ENCODE assay signal across 12 mouse cellular contexts in the genomic region with DNA sequence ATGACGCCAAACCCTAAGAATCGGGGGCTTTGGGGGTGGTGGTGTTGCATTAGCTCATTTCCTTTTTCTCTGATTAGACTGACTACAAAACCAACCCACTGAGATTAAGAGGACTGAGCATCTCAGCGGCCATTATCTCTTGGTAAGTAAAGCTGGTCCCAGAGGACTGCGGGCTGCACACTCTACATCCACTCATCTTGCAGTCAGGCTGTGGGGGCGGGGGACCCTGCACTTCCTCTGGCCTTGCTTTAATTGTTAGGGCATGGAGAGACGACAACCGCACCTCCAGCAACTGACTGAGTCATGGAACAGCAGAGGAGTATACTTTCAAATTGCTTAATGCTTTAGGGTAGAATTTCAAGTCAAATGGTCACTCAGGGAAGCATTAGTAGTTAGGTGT.
A peak's percentile ranks its signal among the peaks of the same experiment; 100 is the strongest.
DNase-seq lines count a peak whose midpoint lies in the region; ATAC-seq and TF ChIP-seq lines count a peak whose summit lies in the region.
"Had no signal": no experiment of that assay in that cellular context is flagged by ENCODE, and none has a peak within 500 bp of the region (broad histone marks: within the 10 kb centered on the region; RNA-seq: fewer than 3 reads in every experiment).

No protein-coding gene starts in this region.

- H3K27me3 ChIP-seq in hindbrain, embryonic 10.5 days (ENCODE audit: insufficient read depth, poor library complexity, severe bottlenecking) = no peaks in the 10 kb centered on the region
- no peaks in the 10 kb centered on the region for H3K27me3 ChIP-seq in hindbrain, postnatal 0 days (ENCODE audit: insufficient read depth, low read length)
- H3K27me3 ChIP-seq in embryonic facial prominence, embryonic 12.5 days = no peaks in the 10 kb centered on the region
- no peaks in the 10 kb centered on the region for H3K27me3 ChIP-seq in heart, postnatal 0 days (ENCODE audit: control insufficient read depth, insufficient read depth, low read length)
- H3K27me3 ChIP-seq: liver, embryonic 15.5 days; midbrain, embryonic 12.5 days had no signal

- no peaks in the 10 kb centered on the region; the same call in 1 of the 2 replicates for H3K9me3 ChIP-seq in hindbrain, embryonic 10.5 days
- H3K9me3 ChIP-seq in hindbrain, postnatal 0 days (ENCODE audit: low read length) = no peaks in the 10 kb centered on the region
- no peaks in the 10 kb centered on the region for H3K9me3 ChIP-seq in embryonic facial prominence, embryonic 12.5 days
- no peaks in the 10 kb centered on the region for H3K9me3 ChIP-seq in heart, postnatal 0 days (replicated peaks; ENCODE audit: control insufficient read depth, low read length)
- H3K9me3 ChIP-seq: liver, embryonic 15.5 days; midbrain, embryonic 12.5 days had no signal

- TF ChIP-seq EP300 in heart, postnatal 0 days (IDR thresholded peaks at IDR 0.05; ENCODE audit: low read depth) = no peak

- H3K4me3 ChIP-seq in hindbrain, embryonic 10.5 days = no peak overlapping the region
- no peak overlapping the region for H3K4me3 ChIP-seq in hindbrain, postnatal 0 days (ENCODE audit: low read length)
- no peak overlapping the region for H3K4me3 ChIP-seq in embryonic facial prominence, embryonic 12.5 days
- H3K4me3 ChIP-seq in heart, postnatal 0 days (ENCODE audit: low read depth, low read length) = no peak overlapping the region
- H3K4me3 ChIP-seq: liver, embryonic 15.5 days; midbrain, embryonic 12.5 days had no signal

- H3K4me1 ChIP-seq in hindbrain, embryonic 10.5 days (replicated peaks) = 0 out of 2 replicates have a peak, but pooled peaks cover 5% of the 10 kb centered on the region
- no peaks in the 10 kb centered on the region for H3K4me1 ChIP-seq in hindbrain, postnatal 0 days (ENCODE audit: insufficient read depth, low read length)
- peaks cover 16% of the 10 kb centered on the region for H3K4me1 ChIP-seq in embryonic facial prominence, embryonic 12.5 days
- 0 out of 2 replicates have a peak, but pooled peaks cover 5% of the 10 kb centered on the region for H3K4me1 ChIP-seq in heart, postnatal 0 days (ENCODE audit: control insufficient read depth, insufficient read depth)
- H3K4me1 ChIP-seq: liver, embryonic 15.5 days; midbrain, embryonic 12.5 days had no signal

- H3K9ac ChIP-seq in hindbrain, postnatal 0 days (replicated peaks; ENCODE audit: low read length) = no peak overlapping the region
- H3K9ac ChIP-seq in embryonic facial prominence, embryonic 12.5 days = no peak overlapping the region
- no peak overlapping the region for H3K9ac ChIP-seq in heart, postnatal 0 days (replicated peaks; ENCODE audit: low read depth, low read length)
- H3K9ac ChIP-seq: liver, embryonic 15.5 days; midbrain, embryonic 12.5 days had no signal

- no peak for TF ChIP-seq CTCF in hindbrain, postnatal 0 days (IDR thresholded peaks at IDR 0.05; ENCODE audit: low read depth)
- no peak for TF ChIP-seq CTCF in heart, postnatal 0 days (IDR thresholded peaks at IDR 0.05; ENCODE audit: low read depth)

- no peak for ATAC-seq in hindbrain, postnatal 0 days
- 0 out of 2 replicates have a peak, but pooled peaks have one; percentile 28 for ATAC-seq in embryonic facial prominence, embryonic 12.5 days (ENCODE audit: insufficient number of reproducible peaks, insufficient read depth, low FRiP score, low TSS enrichment)
- ATAC-seq in heart, postnatal 0 days (ENCODE audit: insufficient read depth, low read depth) = peak; percentile 37; the same call in 1 of the 2 replicates

- H3K36me3 ChIP-seq in hindbrain, embryonic 10.5 days = no peaks in the 10 kb centered on the region
- no peaks in the 10 kb centered on the region for H3K36me3 ChIP-seq in hindbrain, postnatal 0 days (ENCODE audit: insufficient read depth, low read length)
- no peaks in the 10 kb centered on the region for H3K36me3 ChIP-seq in embryonic facial prominence, embryonic 12.5 days
- H3K36me3 ChIP-seq in heart, postnatal 0 days (replicated peaks; ENCODE audit: control insufficient read depth, insufficient read depth, low read length) = no peaks in the 10 kb centered on the region
- H3K36me3 ChIP-seq: liver, embryonic 15.5 days; midbrain, embryonic 12.5 days had no signal

- WGBS in hindbrain, embryonic 10.5 days = 82% methylated on average over 7 of the region's 7 CpGs
- 74% methylated on average over 7 of the region's 7 CpGs for WGBS in hindbrain, postnatal 0 days
- 38% methylated on average over 7 of the region's 7 CpGs for WGBS in embryonic facial prominence, embryonic 12.5 days
- 38% methylated on average over 7 of the region's 7 CpGs for WGBS in heart, postnatal 0 days

- DNase-seq in hindbrain, embryonic 10.5 days (ENCODE audit: low spot score) = no peak
- DNase-seq in hindbrain, postnatal 0 days (ENCODE audit: low spot score) = no peak
- peak; percentile 53 for DNase-seq in 416B (ENCODE audit: low read depth)
- peak; percentile 70 for DNase-seq in heart, postnatal 0 days (ENCODE audit: low spot score)
- no peak for DNase-seq in thymus, postnatal 4 days
- DNase-seq in ovary, postnatal 36 days (ENCODE audit: low spot score) = no peak
- DNase-seq: cerebellum, adult 8-10 months; kidney, adult 11 months; thymus, adult 2 months had no signal

- H3K4me2 ChIP-seq in hindbrain, postnatal 0 days (ENCODE audit: low read depth, low read length) = no peak overlapping the region
- H3K4me2 ChIP-seq in embryonic facial prominence, embryonic 12.5 days (replicated peaks) = no peak overlapping the region
- H3K4me2 ChIP-seq in heart, postnatal 0 days (ENCODE audit: low read depth, low read length) = no peak overlapping the region; the same call in 1 of the 2 replicates
- H3K4me2 ChIP-seq: liver, embryonic 15.5 days; midbrain, embryonic 12.5 days had no signal

- peak overlapping the region; percentile 35; the same call in 1 of the 2 replicates for H3K27ac ChIP-seq in hindbrain, embryonic 10.5 days
- no peak overlapping the region for H3K27ac ChIP-seq in hindbrain, postnatal 0 days
- H3K27ac ChIP-seq in embryonic facial prominence, embryonic 12.5 days = no peak overlapping the region
- H3K27ac ChIP-seq in heart, postnatal 0 days (ENCODE audit: low read depth) = peak overlapping the region; percentile 34
- H3K27ac ChIP-seq: liver, embryonic 15.5 days; midbrain, embryonic 12.5 days had no signal

Comparison
In these comparisons a context has a peak if more than half of its experiments do, and no peak if none do; other contexts are left out.
1. H3K27ac ChIP-seq: peak in hindbrain, embryonic 10.5 days (single experiment) and heart, postnatal 0 days (single experiment); none in hindbrain, postnatal 0 days (single experiment) and embryonic facial prominence, embryonic 12.5 days (single experiment).
2. DNase-seq: peak in 416B (single experiment) and heart, postnatal 0 days (single experiment); none in hindbrain, embryonic 10.5 days (single experiment), hindbrain, postnatal 0 days (single experiment), thymus, postnatal 4 days (single experiment) and ovary, postnatal 36 days (single experiment).